Mouse (Mus musculus) liver, adult 2 months (tissue): ENCODE data around the gene Vmn1r224.

Experiments used
- CTCF ChIP-seq: fragments of 200-500 bp; IDR thresholded peaks from 2 replicates; pipeline ENCODE4 v1.5.1; 2011; ENCODE audit warnings: low read depth, low read length, control low read depth
- POLR2A ChIP-seq: fragments of 200-500 bp; IDR thresholded peaks from 2 replicates; pipeline ENCODE4 v1.6.1; 2011; ENCODE audit warnings: low read length, control low read depth; ENCODE audit not compliant: insufficient read depth; ENCODE audit errors: extremely low read depth

DNA sequence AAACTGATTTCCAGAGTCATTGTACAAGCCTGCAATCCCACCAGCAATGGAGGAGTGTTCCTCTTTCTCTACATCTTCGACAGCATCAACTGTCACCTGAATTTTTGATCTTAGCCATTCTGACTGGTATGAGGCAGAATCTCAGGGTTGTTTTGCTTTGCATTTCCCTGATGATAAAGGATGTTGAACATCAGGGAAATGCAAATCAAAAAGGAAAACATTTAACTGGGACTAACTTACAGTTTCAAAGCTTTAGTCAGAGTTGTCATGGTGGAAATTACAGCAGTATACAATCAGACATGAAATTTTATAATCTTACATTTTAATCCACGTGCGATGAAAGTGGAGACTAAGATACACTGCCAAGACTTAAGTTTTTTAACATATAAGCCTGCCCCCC is 59.4 kb downstream of the Vmn1r224 start:
- TF ChIP-seq CTCF (no peak), POLR2A (no peak)
